Mouse (Mus musculus): Measurements from ENCODE around the gene H2-Ob.
"Not testable (repeated sequence)": the region's sequence is repeated elsewhere in the genome, so short reads cannot be mapped to it uniquely, and the experiment has no call there.

Gene H2-Ob

GRCm38 (mm10) chr17:34207456-34207855 lies 31.2 kb upstream of the H2-Ob start:
- peak; percentile 44 to 58 for DNase-seq (ENCODE audit: low spot score in 2 of 2)

- DNase-seq (ENCODE audit: low spot score in 2 of 2), result peak in 1 of 2 experiments; percentile 4
Observed at GRCm38 (mm10) chr17:34207866-34208265, 30.8 kb upstream of the H2-Ob start.

GRCm38 (mm10) chr17:34208421-34208820 lies 30.3 kb upstream of the H2-Ob start:
- DNase-seq (ENCODE audit: low spot score in 2 of 2), result no peak

- DNase-seq (ENCODE audit: low spot score in 2 of 2), result peak in 1 of 2 experiments; percentile 20
Observed at GRCm38 (mm10) chr17:34209680-34210079, 29.0 kb upstream of the H2-Ob start.

GRCm38 (mm10) chr17:34210599-34210998 lies 28.1 kb upstream of the H2-Ob start:
- peak; percentile 35 to 48 for DNase-seq (ENCODE audit: low spot score in 2 of 2)

GRCm38 (mm10) chr17:34211746-34212365 lies 26.8 kb upstream of the H2-Ob start:
- peak in 1 of 2 experiments; percentile 14 for DNase-seq (ENCODE audit: low spot score in 2 of 2)

GRCm38 (mm10) chr17:34213936-34214335 lies 24.8 kb upstream of the H2-Ob start:
- no peak for DNase-seq (ENCODE audit: low spot score in 2 of 2)

GRCm38 (mm10) chr17:34215176-34215575 lies 23.5 kb upstream of the H2-Ob start:
- DNase-seq (ENCODE audit: low spot score in 2 of 2), result peak in 1 of 2 experiments; percentile 0

- DNase-seq (ENCODE audit: low spot score in 2 of 2), result peak in 1 of 2 experiments; percentile 0
Observed at GRCm38 (mm10) chr17:34217216-34217928, 21.3 kb upstream of the H2-Ob start.

- DNase-seq (ENCODE audit: low spot score in 2 of 2), result peak in 1 of 2 experiments; percentile 0
Observed at GRCm38 (mm10) chr17:34217986-34218385, 20.7 kb upstream of the H2-Ob start.

GRCm38 (mm10) chr17:34218675-34219074 lies 20.0 kb upstream of the H2-Ob start:
- peak in 1 of 2 experiments; percentile 40 for DNase-seq (ENCODE audit: low spot score in 2 of 2)

GRCm38 (mm10) chr17:34219096-34219495 lies 19.6 kb upstream of the H2-Ob start:
- peak in 1 of 2 experiments; percentile 58 for DNase-seq (ENCODE audit: low spot score in 2 of 2)

GRCm38 (mm10) chr17:34219801-34220200 lies 18.9 kb upstream of the H2-Ob start:
- peak in 1 of 2 experiments; percentile 43 for DNase-seq (ENCODE audit: low spot score in 2 of 2)

- not testable (repeated sequence) for DNase-seq (ENCODE audit: low spot score in 2 of 2)
Observed at GRCm38 (mm10) chr17:34220401-34220800, 18.3 kb upstream of the H2-Ob start.

GRCm38 (mm10) chr17:34224816-34225215 lies 13.9 kb upstream of the H2-Ob start:
- peak in 1 of 2 experiments; percentile 0 for DNase-seq (ENCODE audit: low spot score in 2 of 2)

- DNase-seq (ENCODE audit: low spot score in 2 of 2), result no peak
Observed at GRCm38 (mm10) chr17:34225426-34225825, 13.3 kb upstream of the H2-Ob start.

- peak in 1 of 2 experiments; percentile 34 for DNase-seq (ENCODE audit: low spot score in 2 of 2)
Observed at GRCm38 (mm10) chr17:34225911-34226310, 12.8 kb upstream of the H2-Ob start.

GRCm38 (mm10) chr17:34230971-34231370 lies 7.7 kb upstream of the H2-Ob start:
- DNase-seq (ENCODE audit: low spot score in 2 of 2), result not testable (repeated sequence)

GRCm38 (mm10) chr17:34232021-34232420 lies 6.7 kb upstream of the H2-Ob start:
- not testable (repeated sequence) for DNase-seq (ENCODE audit: low spot score in 2 of 2)

- peak; percentile 90 to 92 for DNase-seq (ENCODE audit: low spot score in 2 of 2)
Observed at GRCm38 (mm10) chr17:34234926-34235325, 3.8 kb upstream of the H2-Ob start.

GRCm38 (mm10) chr17:34236691-34237090 lies 2.0 kb upstream of the H2-Ob start:
- no peak for DNase-seq (ENCODE audit: low spot score in 2 of 2)

GRCm38 (mm10) chr17:34237741-34238140 lies 962 bp upstream of the H2-Ob start:
- DNase-seq (ENCODE audit: low spot score in 2 of 2), result no peak

- peak; percentile 77 to 85 for DNase-seq (ENCODE audit: low spot score in 2 of 2)
Observed at GRCm38 (mm10) chr17:34239601-34240041, 918 bp downstream of the H2-Ob start.
